Mouse (Mus musculus) left cerebral cortex, postnatal 4 days (tissue): ENCODE data around the gene LTO1. TPM values are rescaled to one million over a fixed set of nuclear protein-coding genes. Genes with fewer than 3 reads are reported as not detected.
"Not testable (repeated sequence)": the region's sequence is repeated elsewhere in the genome, so short reads cannot be mapped to it uniquely, and the experiment has no call there.

Experiments
- DNase-seq: peaks from one replicate; pipeline ENCODE4 v3.0.0-alpha.2; 2022
- intact Hi-C: fragments of 180-260 bp; cut with DNase I; formaldehyde crosslinking; loops from one replicate; pipeline ENCODE4 v1.15.1; 2025
- total RNA-seq, 2 experiments: library from RNA; stranded (reverse); gene quantifications; 2 replicates each; pipeline ENCODE4 v1.2.3; 2021

The LTO1 gene
- 10 to 100 TPM; 33.5 to 36.0 TPM for total RNA-seq

DNA sequence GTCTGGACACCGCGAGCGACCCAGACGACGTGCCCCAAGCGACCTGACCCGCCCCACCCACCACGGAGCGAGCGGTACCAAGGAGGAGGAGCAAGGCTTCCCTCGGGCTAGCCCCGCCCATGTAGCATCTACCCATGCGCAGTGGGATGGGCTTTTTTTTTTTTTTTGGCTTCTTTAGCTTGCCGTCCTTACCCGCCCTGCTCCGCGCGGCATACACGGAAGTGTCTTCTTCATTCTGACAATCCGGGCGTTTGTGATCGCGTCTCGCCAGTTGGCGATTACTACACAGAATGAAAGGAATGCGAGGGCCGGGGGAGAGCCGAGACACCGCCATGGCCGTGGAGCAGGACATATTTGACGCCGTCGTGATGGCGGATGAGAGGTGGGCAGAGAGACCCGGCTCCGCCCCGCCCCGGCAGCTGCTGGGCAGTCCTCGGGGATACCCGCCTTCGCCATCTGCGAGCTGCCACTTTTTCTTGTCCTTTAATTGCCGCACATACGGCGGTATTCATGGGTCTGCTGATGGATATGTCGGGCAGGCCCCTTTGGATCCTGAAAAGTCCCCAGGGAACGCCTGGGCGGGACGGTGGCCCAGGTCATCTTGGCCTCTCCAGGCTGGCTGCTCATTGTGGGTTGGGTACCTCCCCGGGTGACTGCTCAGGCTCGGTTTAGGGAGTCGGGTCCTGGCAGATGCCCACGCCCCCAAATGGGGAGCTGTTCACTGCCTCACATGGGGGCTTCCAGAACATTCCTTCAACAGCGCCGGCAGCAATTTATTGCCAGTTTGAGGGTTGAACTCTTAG is at the start of gene LTO1:
Gene LTO1, plus strand, starts transcription at position 153 of the 803 bp plus-strand sequence.
- intact Hi-C loops: no loop called here

DNA sequence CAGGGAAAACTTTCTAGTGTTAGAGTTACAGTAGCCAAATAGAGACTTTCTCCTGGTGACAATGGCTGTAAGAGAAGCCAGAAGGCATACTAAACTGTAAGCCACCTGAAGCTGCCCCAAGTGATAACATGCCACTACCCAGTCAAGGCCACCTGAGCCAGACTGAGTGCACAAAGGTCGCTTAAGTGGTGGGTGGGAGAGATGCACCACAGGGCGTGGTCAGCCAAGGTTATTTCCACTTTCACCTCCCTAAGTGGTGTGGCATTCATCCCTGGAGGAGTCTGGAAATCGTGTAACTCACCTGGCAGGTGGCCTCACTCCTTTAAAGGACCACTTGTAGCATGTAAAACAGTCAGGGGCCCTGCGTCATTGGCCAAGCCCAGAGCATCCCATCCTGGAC is 47.7 kb upstream of the LTO1 start:
- intact Hi-C loops: no loop called here
- no peak for DNase-seq

More for the DNA sequence above, at the start of gene LTO1:
- peak; percentile 93 for DNase-seq

DNA sequence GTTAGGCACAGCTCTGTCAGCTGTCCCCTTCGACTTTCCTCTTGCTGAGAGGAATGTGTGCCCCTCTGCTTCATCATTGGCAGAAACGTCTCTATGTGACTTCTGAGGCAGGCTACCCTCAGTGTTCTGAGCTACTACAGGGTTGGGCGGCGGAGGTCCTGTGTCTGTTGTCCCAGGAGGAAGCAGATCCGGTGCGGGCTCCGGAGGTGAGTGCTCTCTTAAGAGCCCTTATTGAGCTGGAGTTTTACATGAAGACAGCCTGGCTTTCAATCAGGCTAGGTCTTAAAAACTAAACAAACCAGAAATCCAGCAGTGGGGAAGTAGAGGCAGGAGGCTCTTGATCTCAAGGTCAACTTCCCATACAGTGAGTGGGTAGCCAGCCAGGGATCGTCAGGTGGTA is 47.3 kb upstream of the LTO1 start:
- intact Hi-C loops: no loop called here
- no peak for DNase-seq

DNA sequence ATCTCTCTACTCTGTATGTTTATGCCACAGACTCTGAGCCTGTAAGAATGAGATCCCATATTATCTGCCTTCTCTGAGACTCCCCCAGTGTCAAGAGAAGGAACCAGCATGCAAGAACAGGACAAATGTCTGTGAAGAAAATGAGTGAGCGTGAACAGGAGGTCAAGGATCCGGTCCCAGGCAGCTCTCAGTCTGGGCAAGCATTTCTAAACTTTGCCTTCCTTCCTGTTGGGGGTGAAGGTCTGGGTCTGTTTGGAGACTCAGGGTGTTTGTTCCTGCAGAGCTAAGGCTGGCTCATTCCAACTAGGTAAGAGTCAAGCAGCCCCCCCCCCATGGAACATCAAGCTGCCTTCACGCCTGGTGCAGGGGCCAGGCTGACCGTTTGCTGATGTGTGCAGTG is 42.5 kb upstream of the LTO1 start:
- intact Hi-C loops: no loop called here
- DNase-seq: no peak

DNA sequence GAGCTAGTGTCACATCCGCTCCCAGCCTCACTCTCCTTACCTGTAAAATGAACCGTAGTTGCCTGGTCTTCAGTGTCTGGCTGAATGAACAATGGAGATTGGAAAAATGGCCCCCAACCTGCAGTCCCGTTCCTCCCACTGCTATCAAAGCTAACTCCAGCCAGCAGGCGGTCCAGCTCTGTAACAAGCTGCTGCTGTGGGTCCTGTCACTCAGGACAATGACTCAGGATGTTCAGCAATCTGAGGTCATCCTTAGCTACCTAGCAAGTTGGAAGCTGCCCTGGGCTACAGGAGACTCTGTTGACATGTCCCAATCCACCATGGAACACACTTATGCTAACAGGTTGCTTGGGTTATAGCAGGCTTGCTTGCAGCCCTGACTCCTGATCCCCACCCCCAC is 41.7 kb upstream of the LTO1 start:
- DNase-seq: no peak
- intact Hi-C loops: no loop called here

DNA sequence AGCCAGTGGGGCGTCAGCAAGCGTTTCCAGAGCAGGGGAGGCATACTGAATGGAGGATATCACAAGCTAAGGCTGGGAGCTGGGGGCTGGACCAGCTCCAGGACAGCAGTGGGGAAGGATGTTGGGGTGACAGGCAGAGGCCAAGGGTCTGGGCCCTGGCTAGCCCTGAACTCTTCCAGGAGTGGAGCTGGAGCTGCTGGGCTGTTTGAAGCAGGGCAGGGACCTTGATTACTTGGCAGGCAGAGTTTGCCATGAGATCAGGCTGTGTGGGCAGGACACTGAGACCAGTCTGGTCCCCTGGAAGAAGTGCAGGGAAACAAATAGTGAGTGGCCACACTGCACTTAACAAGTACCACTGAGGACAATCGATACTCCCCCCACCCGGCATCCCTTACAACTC is 40.7 kb upstream of the LTO1 start:
- no peak for DNase-seq
- intact Hi-C loops: no loop called here

DNA sequence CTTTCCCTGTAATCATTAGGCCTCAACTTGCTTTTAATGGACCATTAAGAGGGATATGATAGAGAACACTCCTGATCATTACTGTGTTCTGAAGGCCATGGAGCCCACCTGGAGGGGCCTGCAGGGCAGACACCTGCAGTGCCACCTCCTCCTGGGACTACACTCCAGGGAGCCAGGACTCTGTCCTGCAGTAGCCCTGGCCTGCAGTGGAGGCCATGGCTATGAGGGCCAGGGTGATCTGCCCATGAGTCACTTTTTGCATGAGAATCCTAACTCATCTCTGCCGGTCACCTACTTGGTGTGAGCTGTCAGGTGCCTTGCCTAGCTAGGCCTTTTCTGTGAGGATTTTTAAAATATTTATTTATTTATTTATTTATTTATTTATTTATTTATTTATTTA is 36.5 kb upstream of the LTO1 start:
- intact Hi-C loops: no loop called here
- DNase-seq: no peak

DNA sequence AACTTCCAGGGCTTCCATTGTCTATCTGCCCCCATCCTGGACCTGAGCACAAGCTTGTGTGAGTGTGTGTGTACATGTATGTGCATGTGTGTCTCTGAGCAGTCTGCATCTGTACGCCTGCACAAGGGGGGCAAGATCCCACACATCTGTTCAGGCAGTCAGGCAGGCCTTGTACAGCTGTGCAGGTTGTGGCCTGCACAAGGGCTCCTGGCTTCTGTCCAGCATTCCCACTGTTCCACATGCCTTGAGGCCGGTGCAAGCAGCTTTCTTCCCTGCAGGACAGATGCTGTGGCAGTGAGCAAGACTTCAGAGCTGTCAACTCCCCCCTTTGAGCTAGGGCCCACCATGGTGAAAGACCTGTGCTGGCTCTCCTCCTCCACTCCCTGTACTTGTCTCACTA is 31.8 kb upstream of the LTO1 start:
- no peak for DNase-seq
- intact Hi-C loops: no loop called here

DNA sequence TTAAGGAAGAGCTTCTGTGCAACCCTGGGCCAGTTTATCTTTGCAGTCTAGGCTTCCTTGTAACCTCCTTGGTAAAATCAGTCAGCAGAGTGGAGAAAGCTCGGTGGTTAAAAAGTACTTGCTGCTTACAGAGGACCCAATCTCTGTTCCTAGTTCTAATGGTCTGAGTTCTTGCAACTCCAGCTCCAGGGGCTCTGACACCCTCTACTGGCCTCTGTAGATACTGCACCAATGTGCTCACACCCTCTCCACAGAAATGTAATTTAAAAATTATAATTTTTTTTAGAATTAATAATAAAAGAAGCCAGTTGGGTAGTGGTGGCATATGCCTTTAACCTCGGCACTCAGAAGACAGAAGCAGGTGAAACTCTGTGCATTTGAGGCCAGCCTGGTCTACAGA is 27.2 kb upstream of the LTO1 start:
- intact Hi-C loops: no loop called here
- DNase-seq: no peak

DNA sequence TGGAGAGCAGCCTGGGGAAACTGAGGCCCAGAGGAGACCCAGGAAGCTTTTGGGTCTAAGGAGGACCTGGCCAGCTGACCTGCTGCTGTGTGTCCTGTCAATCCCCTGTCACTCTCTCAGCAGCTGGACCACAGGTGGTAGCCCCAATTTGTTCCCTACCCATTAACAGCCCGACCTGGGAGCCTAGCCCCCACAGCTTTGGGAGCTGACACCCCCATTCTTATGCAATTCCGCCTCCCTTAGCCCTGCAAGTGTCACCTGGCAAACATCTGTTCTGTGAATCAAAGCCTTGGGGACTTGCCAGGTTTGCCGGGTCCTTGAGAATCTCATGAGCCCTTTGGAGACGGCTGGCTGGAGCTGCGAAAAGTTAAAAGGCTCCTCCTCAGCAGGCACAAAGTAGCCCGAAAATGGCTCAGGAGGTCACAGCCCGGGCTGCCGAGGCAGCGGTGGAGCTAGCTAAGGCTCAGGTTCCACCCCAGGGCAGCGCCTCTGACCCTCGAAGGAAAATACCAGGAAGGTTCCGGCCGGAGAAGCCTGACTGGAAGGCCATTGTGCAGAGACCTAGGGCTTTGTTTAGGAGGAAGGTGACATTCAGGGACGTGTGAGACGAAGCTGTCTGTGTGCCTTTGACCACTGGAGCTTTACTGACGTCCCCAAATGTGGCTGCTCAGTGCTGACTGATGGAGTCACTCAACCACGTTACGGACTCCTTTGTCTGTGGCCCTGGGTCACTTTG is 26.2 kb upstream of the LTO1 start:
- intact Hi-C loops: no loop called here
- DNase-seq: no peak

DNA sequence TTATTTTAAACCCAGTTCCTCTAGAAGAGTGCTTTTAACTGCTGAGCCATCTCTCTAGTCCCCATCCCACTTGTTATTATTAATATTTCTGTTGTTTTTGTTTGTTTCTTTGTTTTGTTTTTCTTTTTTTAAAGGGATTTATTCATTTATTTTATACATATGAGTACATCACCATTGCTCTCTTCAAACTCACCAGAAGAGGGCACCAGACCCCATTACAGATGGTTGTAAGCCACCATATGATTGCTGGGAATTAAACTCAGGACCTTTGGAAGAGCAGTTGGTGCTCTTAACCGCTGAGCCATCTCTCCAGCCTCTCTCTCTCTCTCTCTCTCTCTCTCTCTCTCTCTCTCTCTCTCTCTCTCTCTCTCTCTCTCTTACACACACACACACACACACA is 24.2 kb upstream of the LTO1 start:
- intact Hi-C loops, DNase-seq: not testable (repeated sequence)

DNA sequence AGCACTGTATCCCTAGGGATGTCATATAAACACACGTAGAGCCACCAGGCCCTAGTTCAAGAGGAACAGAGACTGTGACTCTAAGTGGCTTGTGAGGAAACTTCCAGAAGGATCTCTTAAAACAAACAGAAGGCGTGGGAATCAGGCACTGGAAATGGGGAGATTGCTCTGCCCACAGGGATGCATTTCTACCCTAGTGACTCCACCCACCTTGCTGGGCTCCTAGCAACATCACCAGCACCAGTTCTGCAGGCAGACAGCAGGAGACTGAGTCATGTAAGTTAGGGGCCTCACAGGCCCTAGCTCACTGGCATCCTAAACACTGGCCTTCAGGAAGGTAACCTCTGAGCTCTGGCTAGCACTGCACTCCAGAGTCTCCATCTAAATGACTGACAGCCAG is 23.0 kb upstream of the LTO1 start:
- DNase-seq: no peak
- intact Hi-C loops: no loop called here

DNA sequence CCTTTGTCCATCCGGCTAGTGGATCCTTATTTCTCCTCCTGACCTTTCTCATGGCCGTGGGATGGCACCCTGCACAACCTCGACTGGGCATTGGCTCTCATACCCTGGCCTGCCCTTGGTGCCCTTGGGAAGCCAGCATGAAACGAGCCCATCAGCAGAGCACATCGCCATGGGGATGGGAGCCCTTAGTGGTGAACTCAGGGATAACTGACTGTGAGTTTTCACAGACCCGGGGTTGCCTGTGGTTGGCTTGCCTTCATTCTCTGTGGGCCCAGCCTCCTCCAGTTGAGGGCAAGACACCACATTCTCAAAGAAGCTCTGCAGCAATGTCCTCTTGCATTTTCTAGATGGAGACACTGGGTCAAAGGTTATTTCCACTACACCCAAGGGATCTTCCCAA is 22.6 kb upstream of the LTO1 start:
- no peak for DNase-seq
- intact Hi-C loops: no loop called here

DNA sequence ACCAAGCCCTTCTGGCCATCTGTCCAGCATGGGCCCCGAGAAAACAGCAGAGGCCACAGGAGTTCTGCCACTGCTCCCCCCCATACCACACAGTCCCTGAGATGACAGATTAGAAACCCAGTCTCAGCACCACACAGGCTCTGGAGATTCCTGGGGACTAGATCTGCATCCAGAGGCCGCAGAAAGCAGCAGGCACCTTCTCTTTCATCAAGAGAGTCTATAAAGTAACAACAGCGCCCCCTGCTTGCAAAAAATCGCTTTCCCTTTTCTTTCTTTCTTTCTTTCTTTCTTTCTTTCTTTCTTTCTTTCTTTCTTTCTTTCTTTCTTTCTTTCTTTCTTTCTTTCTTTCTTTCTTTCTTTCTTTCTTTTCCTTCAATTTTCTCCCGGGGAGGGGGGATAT is 20.7 kb upstream of the LTO1 start:
- intact Hi-C loops: loop anchor here (2.0 kb wide), 1 partner anchor 95 kb away; no protein-coding TSS in a partner anchor
- DNase-seq: peak; percentile 58

DNA sequence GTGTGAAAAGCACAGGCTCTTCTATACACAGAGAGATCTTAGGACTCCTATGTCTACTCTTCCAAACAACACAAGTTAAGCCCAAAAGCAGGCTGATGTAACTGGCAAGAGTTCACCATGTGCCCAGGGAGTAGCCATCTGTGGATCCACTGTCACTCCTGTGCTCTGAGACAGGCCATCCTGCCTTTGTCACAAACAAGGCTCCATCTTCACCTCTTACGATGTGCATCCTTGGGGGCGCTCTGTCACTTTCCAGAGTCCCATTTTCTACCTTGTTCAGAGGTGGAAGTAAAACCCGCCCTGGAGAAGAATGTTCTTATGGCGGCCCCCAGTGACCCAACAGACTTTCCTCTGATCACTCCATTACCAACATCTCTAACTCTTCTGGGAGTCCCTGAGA is 20.2 kb upstream of the LTO1 start:
- intact Hi-C loops: loop anchor here (2.0 to 5.0 kb wide), 2 partner anchors 96 to 307 kb away; no protein-coding TSS in a partner anchor
- no peak for DNase-seq

DNA sequence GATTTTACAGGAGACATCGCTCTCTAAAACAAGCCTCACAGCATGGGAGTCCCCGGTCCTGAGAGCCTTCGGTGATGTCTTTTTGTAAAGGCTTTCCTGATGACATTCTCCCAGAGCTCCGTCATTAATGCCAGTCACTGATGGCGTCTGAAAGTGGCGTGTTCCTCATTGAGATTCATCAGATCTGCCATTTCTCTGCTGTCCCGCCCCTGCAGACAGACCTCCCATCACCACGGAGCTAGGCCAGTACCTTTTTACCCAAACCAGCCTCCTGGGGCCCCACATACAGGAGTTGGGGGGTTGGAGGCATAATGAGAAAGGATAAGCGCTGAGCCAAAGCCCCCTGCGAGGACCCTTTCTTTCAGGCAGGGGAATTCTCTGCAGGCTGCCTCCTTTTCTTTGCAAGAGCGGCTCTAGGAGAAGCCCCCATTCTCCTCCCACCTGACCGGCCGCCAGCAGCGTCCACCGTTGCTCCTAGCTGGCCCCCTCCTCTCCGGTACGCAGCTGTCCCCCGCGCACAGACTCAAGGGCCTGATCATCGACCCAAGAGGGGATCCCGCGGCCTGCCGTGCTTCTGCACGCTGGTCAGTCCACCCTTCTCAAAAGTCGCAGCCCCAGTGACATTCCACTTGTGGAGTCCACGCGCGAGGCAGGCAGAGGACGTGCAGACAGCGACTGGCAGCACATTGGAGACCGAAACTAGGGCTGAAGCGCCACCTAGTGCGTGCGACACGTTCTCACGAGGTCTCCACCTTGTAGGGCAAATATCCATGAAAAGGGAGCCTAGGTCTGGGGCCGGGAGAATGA is 19.4 kb upstream of the LTO1 start:
- intact Hi-C loops: loop anchor here (2.0 to 5.0 kb wide), 2 partner anchors 97 to 308 kb away; no protein-coding TSS in a partner anchor

DNA sequence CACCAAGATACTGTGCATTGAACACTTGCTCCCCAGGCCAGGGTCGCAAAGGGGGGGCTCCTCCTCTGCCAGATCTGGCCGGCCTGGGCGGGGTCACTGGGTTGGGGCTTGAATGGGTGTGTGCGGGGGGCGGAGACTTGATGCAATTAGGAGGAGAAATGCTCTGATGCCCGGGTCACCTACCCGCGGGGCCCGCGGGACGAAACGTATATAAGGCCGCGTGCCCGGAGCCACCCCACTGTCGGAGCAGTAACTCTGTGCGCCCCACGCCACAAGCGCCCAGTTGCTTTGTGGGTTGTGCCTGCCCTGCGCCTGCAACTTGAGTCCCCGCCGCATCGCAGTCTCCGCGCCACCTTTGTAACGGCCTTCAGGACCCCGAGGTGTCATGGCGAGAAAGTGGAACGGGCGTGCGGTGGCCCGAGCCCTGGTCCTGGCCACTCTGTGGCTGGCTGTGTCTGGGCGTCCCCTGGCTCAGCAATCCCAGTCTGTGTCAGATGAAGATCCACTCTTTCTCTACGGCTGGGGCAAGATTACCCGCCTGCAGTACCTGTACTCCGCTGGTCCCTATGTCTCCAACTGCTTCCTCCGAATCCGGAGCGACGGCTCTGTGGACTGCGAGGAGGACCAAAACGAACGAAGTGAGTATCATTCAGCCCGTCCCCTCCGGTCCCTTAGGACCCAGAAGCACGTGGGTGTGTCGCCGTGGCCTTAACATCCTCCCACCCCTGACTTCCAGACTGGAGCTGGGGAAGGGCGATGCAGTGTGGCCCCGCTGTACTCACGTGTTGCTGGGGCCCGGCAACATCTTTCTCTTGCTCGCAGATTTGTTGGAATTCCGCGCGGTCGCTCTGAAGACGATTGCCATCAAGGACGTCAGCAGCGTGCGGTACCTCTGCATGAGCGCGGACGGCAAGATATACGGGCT is 18.3 kb upstream of the LTO1 start, which contains the start of gene Fgf15:
Gene Fgf15, plus strand, starts transcription at position 238 of the 925 bp plus-strand sequence.
- peak; percentile 13 for DNase-seq
- intact Hi-C loops: loop anchor here (5.0 kb wide), 1 partner anchor 309 kb away; no protein-coding TSS in a partner anchor

More for the DNA sequence above, 19.4 kb upstream of the LTO1 start:
- DNase-seq: peak; percentile 82

DNA sequence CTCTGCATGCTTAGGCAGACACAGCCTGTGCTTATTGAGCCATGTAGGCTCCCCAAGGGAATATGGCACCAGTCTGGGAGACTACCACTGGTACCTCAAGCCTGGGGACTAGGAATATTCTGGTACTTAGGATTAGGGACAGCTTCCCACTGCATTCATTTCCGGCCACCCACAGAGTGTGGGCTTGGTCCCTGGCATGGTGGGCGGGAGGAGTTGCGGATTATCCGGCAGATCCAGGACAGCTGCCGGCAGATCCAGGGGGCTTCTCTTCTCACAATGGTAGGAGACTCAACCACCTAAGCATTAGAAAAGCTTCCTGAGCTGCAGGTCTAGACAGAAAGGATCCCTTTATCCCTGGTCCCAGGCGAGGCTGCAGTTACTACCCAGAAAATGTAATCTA is 16.4 kb upstream of the LTO1 start:
- intact Hi-C loops: loop anchor here (5.0 kb wide), 1 partner anchor 311 kb away; no protein-coding TSS in a partner anchor
- no peak for DNase-seq

DNA sequence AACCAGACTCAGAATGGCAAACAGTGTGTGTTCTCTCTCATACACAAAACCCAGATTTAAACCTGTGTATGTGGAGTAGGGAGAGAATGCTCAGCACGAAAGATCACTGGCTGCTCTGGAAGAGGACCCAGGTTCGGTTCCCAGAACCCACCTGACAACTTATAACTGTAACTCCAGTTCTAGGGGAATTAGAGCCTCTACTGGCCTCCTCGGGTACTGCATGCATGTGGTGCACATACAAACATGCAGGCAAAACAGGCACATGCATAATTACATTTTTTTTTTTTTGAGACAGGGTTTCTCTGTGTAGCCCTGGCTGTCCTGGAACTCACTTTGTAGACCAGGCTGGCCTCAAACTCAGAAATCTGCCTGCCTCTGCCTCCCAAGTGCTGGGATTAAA is 9.4 kb upstream of the LTO1 start:
- DNase-seq, intact Hi-C loops: not testable (repeated sequence)
